Mouse (Mus musculus) WW6 (cell line): ENCODE results near the gene Olfr98.
"Not testable (repeated sequence)": the region's sequence is repeated elsewhere in the genome, so short reads cannot be mapped to it uniquely, and the experiment has no call there.

Experiments
- DNase-seq: peaks from one replicate; pipeline ENCODE4 v3.0.0-alpha.2; 2013; ENCODE audit warnings: low read depth, low spot score

The Olfr98 gene

GRCm38 (mm10) chr17:37263626-37264025, at the start of gene Olfr98:
Gene Olfr98, minus strand, starts transcription at chr17:37263749.
- no peak for DNase-seq

GRCm38 (mm10) chr17:37310146-37310699, 46.7 kb upstream of the Olfr98 start:
- DNase-seq = no peak

- no peak for DNase-seq
These were observed 44.9 kb upstream of the Olfr98 start for GRCm38 (mm10) chr17:37308483-37308882.

- no peak for DNase-seq
These were observed 40.7 kb upstream of the Olfr98 start, which contains the start of gene Olfr101 for GRCm38 (mm10) chr17:37304213-37304612. Gene Olfr101, minus strand, starts transcription at chr17:37304313.

GRCm38 (mm10) chr17:37283360-37283759, 19.8 kb upstream of the Olfr98 start, which contains the start of gene Olfr99:
Gene Olfr99, minus strand, starts transcription at chr17:37283460.
- no peak for DNase-seq

GRCm38 (mm10) chr17:37280331-37280730, 16.8 kb upstream of the Olfr98 start:
- DNase-seq = no peak

- no peak for DNase-seq
These were observed 13.0 kb upstream of the Olfr98 start for GRCm38 (mm10) chr17:37276573-37276972.

- no peak for DNase-seq
These were observed 12.2 kb upstream of the Olfr98 start for GRCm38 (mm10) chr17:37275626-37276248.

GRCm38 (mm10) chr17:37270702-37271092, 7.1 kb upstream of the Olfr98 start:
- DNase-seq = peak; percentile 5

- peak; percentile 66 for DNase-seq
These were observed 6.6 kb upstream of the Olfr98 start, which contains the start of gene H2-M3 for GRCm38 (mm10) chr17:37270058-37270701. Gene H2-M3, plus strand, starts transcription at chr17:37270220.

GRCm38 (mm10) chr17:37250544-37250943, 13.0 kb downstream of the Olfr98 start:
- no peak for DNase-seq

- DNase-seq = no peak
These were observed 14.1 kb downstream of the Olfr98 start for GRCm38 (mm10) chr17:37249460-37249859.

GRCm38 (mm10) chr17:37246715-37247114, 16.8 kb downstream of the Olfr98 start:
- no peak for DNase-seq

- no peak for DNase-seq
These were observed 21.4 kb downstream of the Olfr98 start for GRCm38 (mm10) chr17:37242198-37242597.

GRCm38 (mm10) chr17:37237230-37237629, 26.3 kb downstream of the Olfr98 start, which contains the start of gene Olfr97:
Gene Olfr97, minus strand, starts transcription at chr17:37237330.
- DNase-seq = not testable (repeated sequence)

GRCm38 (mm10) chr17:37221879-37222278, 41.7 kb downstream of the Olfr98 start:
- no peak for DNase-seq

GRCm38 (mm10) chr17:37219846-37220245, 43.7 kb downstream of the Olfr98 start, which contains the start of gene Olfr96:
Gene Olfr96, plus strand, starts transcription at chr17:37220146.
- no peak for DNase-seq

GRCm38 (mm10) chr17:37218486-37218885, 45.1 kb downstream of the Olfr98 start:
- DNase-seq = no peak

- DNase-seq = no peak
These were observed 50.5 kb downstream of the Olfr98 start, which contains the start of gene Olfr95 for GRCm38 (mm10) chr17:37213018-37213417. Gene Olfr95, minus strand, starts transcription at chr17:37213118.
